Mouse (Mus musculus) midbrain, postnatal 0 days (tissue): ENCODE measurements around the gene Cyp4f39. TPM values are rescaled to one million over a fixed set of nuclear protein-coding genes. Genes with fewer than 3 reads are reported as not detected.

Experiments
- ATAC-seq: fragments of 200-750 bp; cut with Nextera tagmentation; 2 replicates; pipeline ENCODE4 v1.8.0; 2017; ENCODE audit warnings: moderate number of reproducible peaks, mild to moderate bottlenecking, moderate TSS enrichment, moderate library complexity; ENCODE audit not compliant: low FRiP score
- DNase-seq: peaks from one replicate; pipeline ENCODE4 v3.0.0-alpha.2; 2015; ENCODE audit warnings: low spot score
- H3K27ac ChIP-seq: fragments of 300-500 bp; sonication (generic); 2 replicates; pipeline ENCODE4 v1.5.1; 2014; ENCODE audit warnings: low read depth, mild to moderate bottlenecking, low read length, mixed read lengths
- H3K27me3 ChIP-seq: fragments of 300-500 bp; sonication (generic); 2 replicates; pipeline ENCODE4 v1.6.1; 2014; ENCODE audit warnings: low read length, control low read depth, mixed read lengths; ENCODE audit not compliant: insufficient read depth
- H3K36me3 ChIP-seq: fragments of 300-500 bp; sonication (generic); 2 replicates; pipeline ENCODE4 v1.6.1; 2014; ENCODE audit warnings: low read length, control low read depth, mixed read lengths; ENCODE audit not compliant: insufficient read depth
- H3K4me1 ChIP-seq: fragments of 300-500 bp; sonication (generic); 2 replicates; pipeline ENCODE4 v1.6.1; 2014; ENCODE audit warnings: mild to moderate bottlenecking, control low read depth, antibody characterized with exemption, low read length, mixed read lengths; ENCODE audit not compliant: insufficient read depth
- H3K4me2 ChIP-seq: fragments of 300-500 bp; sonication (generic); 2 replicates; pipeline ENCODE4 v1.6.1; 2014; ENCODE audit warnings: low read depth, mild to moderate bottlenecking, low read length, mixed read lengths; ENCODE audit not compliant: poor library complexity, severe bottlenecking
- H3K4me3 ChIP-seq: fragments of 300-500 bp; sonication (generic); 2 replicates; pipeline ENCODE4 v1.5.1; 2014; ENCODE audit warnings: low read depth, mild to moderate bottlenecking, low read length, moderate library complexity
- H3K9ac ChIP-seq: fragments of 300-500 bp; sonication (generic); replicated peaks from 2 replicates; pipeline ENCODE4 v1.6.1; 2014; ENCODE audit warnings: mild to moderate bottlenecking, low read length, moderate library complexity, mixed read lengths; ENCODE audit not compliant: poor library complexity, severe bottlenecking
- H3K9me3 ChIP-seq: fragments of 300-500 bp; sonication (generic); 2 replicates; pipeline ENCODE4 v1.6.1; 2016; ENCODE audit warnings: low read length, control low read depth
- CTCF ChIP-seq: IDR thresholded peaks from 2 replicates; pipeline ENCODE4 v1.5.1; 2016; ENCODE audit warnings: antibody characterized with exemption, mild to moderate bottlenecking
- WGBS: fragments of 180-500 bp; shearing (Covaris S2); extraction: QIAGEN DNeasy Blood & Tissue Kit; methylation state at CpG from one replicate; pipeline ENCODE4 v1.1.7; 2014; 5-methylcytosine and 5-hydroxymethylcytosine counted together
- polyA plus RNA-seq: library from polyadenylated mRNA; unstranded; fragments of >200 nt; fragmentation: Nextera tagmentation; extraction: Ambion mirVana; gene quantifications from 2 replicates; pipeline ENCODE4 v1.2.1, GENCODE M21; 2015
- total RNA-seq: library from RNA; depleted of rRNA; stranded (reverse); fragments of >200 nt; gene quantifications from 2 replicates; pipeline ENCODE4 v1.2.3, GENCODE M21; 2014

Gene Cyp4f39
- total and polyA plus RNA-seq, 2 experiments from 2014 or later, result 1.3 TPM

DNA sequence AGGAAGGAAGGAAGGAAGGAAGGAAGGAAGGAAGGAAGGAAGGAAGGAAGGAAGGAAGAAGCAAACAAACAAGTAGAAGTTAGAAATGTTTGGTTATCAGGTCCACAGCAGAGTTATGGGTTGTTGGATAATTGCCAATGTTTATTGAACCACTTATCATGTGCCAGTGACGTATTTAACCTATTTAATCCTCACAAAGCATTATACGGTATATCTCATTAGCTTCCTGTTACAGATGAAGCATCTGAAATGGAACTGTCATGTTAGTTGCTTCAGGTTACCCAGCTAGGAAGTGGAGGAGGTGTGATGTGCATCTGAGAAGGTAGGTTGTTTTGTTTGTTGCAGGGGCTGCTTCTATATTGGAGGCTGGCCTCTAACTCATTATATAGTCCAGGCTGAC, 32.5 kb upstream of the Cyp4f39 start:
- Histone ChIP-seq H3K27me3 (peaks cover 12% of the 10 kb centered on the region; the same call in 1 of the 2 replicates), H3K36me3 (no peaks in the 10 kb centered on the region), H3K9me3 (no peaks in the 10 kb centered on the region), H3K27ac (no peak overlapping the region), H3K4me2 (no peak overlapping the region), H3K4me1 (no peaks in the 10 kb centered on the region), H3K4me3 (no peak overlapping the region), H3K9ac (no peak overlapping the region)
- DNase-seq (no peak), ATAC-seq (no peak)
- no peak for TF ChIP-seq CTCF
- WGBS, result 65% methylated on average over 2 of the region's 2 CpGs

DNA sequence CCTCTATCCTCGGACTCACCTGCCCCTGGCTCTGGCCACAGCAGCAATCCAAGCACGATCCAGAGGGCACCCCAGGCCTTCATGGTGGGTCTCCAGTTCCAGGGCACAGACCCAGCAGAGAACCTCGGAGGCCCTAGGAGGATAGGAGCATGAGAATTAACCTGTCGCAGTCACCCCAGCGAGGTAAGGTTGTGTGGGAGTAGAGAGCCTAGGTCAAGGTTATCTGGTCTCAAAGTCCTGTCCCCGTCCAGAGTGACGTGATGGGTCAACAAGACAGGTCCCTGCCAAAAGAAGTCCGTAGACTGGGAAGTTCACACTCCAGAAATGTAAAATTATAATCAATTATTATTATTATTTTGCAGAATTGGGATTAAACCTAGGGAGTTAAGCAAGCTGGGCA, 31.7 kb upstream of the Cyp4f39 start:
- H3K27ac ChIP-seq, result no peak overlapping the region
- H3K4me3 ChIP-seq, result no peak overlapping the region
- H3K4me1 ChIP-seq, result no peaks in the 10 kb centered on the region
- no peaks in the 10 kb centered on the region for H3K9me3 ChIP-seq
- H3K27me3 ChIP-seq, result peaks cover 6% of the 10 kb centered on the region; the same call in 1 of the 2 replicates
- TF ChIP-seq CTCF, result no peak
- H3K4me2 ChIP-seq, result no peak overlapping the region
- no peak for ATAC-seq
- H3K9ac ChIP-seq, result no peak overlapping the region
- DNase-seq, result no peak
- no peaks in the 10 kb centered on the region for H3K36me3 ChIP-seq
- 87% methylated on average over 8 of the region's 8 CpGs for WGBS

DNA sequence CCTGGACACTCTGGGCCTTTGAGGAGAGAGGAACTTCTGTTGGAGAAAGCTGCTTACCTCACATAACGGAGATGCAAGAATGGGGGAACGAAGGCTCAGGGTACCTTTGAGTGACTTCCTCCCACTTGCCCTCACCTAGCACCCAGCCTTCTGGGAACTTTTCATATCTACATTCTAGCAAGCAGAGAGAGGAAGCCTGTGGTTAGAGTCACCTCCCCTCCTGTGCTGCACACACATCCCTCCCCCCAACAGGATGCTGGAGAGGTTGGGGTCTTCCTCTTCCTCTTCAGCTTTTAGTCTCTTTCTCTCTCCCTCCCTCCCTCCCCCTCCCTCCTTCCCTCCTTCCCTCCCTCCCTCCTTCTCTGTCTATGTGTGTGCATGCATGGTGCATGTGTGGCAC, 28.5 kb upstream of the Cyp4f39 start, which contains the start of gene Pglyrp2:
Gene Pglyrp2 (minus strand): TSS at position 134 of the 400 bp plus-strand sequence.
- Histone ChIP-seq H3K9ac (no peak within 1 kb of the TSS), H3K36me3 (no peaks in the 10 kb centered on the region), H3K4me1 (no peaks in the 10 kb centered on the region), H3K4me3 (no peak within 1 kb of the TSS), H3K4me2 (no peak within 1 kb of the TSS), H3K9me3 (no peaks in the 10 kb centered on the region), H3K27me3 (no peaks in the 10 kb centered on the region), H3K27ac (no peak within 1 kb of the TSS)
- no peak for TF ChIP-seq CTCF
- DNase-seq (no peak), ATAC-seq (no peak)
- WGBS, result 88% methylated on average over 2 of the region's 2 CpGs

- Histone ChIP-seq H3K27me3 (no peaks in the 10 kb centered on the region), H3K4me2 (no peak overlapping the region), H3K9ac (no peak overlapping the region), H3K4me1 (no peaks in the 10 kb centered on the region), H3K36me3 (no peaks in the 10 kb centered on the region), H3K27ac (no peak overlapping the region), H3K9me3 (no peaks in the 10 kb centered on the region), H3K4me3 (no peak overlapping the region)
- ATAC-seq (no peak), DNase-seq (no peak)
- no peak for TF ChIP-seq CTCF
These were observed 25.9 kb upstream of the Cyp4f39 start for GRCm38 (mm10) chr17:32426610-32427009.

DNA sequence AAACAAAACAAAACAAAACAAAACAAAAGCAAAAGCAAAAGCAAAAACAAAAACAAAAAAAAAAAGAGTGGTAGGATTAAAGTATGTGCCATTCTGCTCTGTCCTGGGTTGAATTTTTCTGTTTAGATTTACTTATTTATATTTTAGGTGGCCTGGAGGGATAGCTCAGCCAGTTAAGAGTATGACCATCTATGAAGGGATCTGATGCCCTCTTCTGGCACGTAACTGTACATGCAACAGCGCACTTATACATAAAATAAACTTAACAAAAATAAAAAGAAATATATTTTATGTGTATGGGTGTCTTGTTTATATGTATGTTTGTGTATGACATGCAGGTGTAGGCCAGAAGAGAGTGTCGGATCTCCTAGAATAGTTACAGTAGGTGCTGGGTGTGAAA, 20.6 kb upstream of the Cyp4f39 start:
- H3K4me3 ChIP-seq, result no peak overlapping the region
- H3K27me3 ChIP-seq, result no peaks in the 10 kb centered on the region
- no peak overlapping the region for H3K4me2 ChIP-seq
- ATAC-seq (no peak), DNase-seq (peak; percentile 46)
- peak; percentile 67 for TF ChIP-seq CTCF
- 63% methylated on average over 3 of the region's 3 CpGs for WGBS
- H3K9ac ChIP-seq, result no peak overlapping the region
- H3K9me3 ChIP-seq, result no peaks in the 10 kb centered on the region
- H3K27ac ChIP-seq, result no peak overlapping the region
- H3K4me1 ChIP-seq, result no peaks in the 10 kb centered on the region
- no peaks in the 10 kb centered on the region for H3K36me3 ChIP-seq

- Histone ChIP-seq H3K27ac (no peak overlapping the region), H3K4me1 (no peaks in the 10 kb centered on the region), H3K36me3 (no peaks in the 10 kb centered on the region), H3K27me3 (no peaks in the 10 kb centered on the region), H3K4me2 (no peak overlapping the region), H3K4me3 (no peak overlapping the region), H3K9ac (no peak overlapping the region), H3K9me3 (no peaks in the 10 kb centered on the region)
- no peak for TF ChIP-seq CTCF
- DNase-seq (no peak), ATAC-seq (no peak)
- WGBS, result 69% methylated on average over 4 of the region's 4 CpGs
These were observed 18.2 kb upstream of the Cyp4f39 start for GRCm38 (mm10) chr17:32434324-32434723.
